Mouse (Mus musculus): ENCODE measurements around the gene Rbpj.

- TF ChIP-seq E2F4 (IDR thresholded peaks at IDR 0.05; ENCODE audit: insufficient replicate concordance, low read depth, low read length) (no peak), UBTF (IDR thresholded peaks at IDR 0.05; ENCODE audit: low read depth, low read length) (no peak), CTCF (conservative IDR thresholded peaks at IDR 0.05 in 1 of 2, IDR thresholded peaks at IDR 0.05 in 1 of 2; ENCODE audit: low read depth in 2 of 2, low read length in 2 of 2) (no peak), TBP (conservative IDR thresholded peaks at IDR 0.05; ENCODE audit: low read depth, low read length) (no peak)
Observed at GRCm38 (mm10) chr5:53438268-53438667, 27.7 kb upstream of the Rbpj start.
